Mouse (Mus musculus) MEL (cell line): ENCODE data around the gene Rora.

Source experiments
- CTCF ChIP-seq, 3 experiments: IDR thresholded peaks in 2 of 3; conservative IDR thresholded peaks in 1 of 3; 2 replicates each; pipeline ENCODE4 v1.5.1; 2011 to 2012; ENCODE audit warnings: low read length in 3 of 3, low read depth in 2 of 3, mild to moderate bottlenecking in 2 of 3, improper control_type of control experiment in 1 of 3, inconsistent platforms in 1 of 3, mixed read lengths in 1 of 3, moderate library complexity in 1 of 3; ENCODE audit not compliant: control insufficient read depth in 1 of 3, insufficient read depth in 1 of 3, poor library complexity in 1 of 3, severe bottlenecking in 1 of 3
- ELF1 ChIP-seq: IDR thresholded peaks from 2 replicates; pipeline ENCODE4 v1.6.1; 2014; ENCODE audit warnings: low read depth, mild to moderate bottlenecking, inconsistent platforms, low read length, improper control_type of control experiment, moderate library complexity
- ZKSCAN1 ChIP-seq: IDR thresholded peaks from 2 replicates; pipeline ENCODE4 v1.6.1; 2012; ENCODE audit warnings: low read depth, mild to moderate bottlenecking, inconsistent platforms, low read length, improper control_type of control experiment, moderate library complexity

- TF ChIP-seq ELF1 (no peak), ZKSCAN1 (no peak), CTCF (IDR thresholded peaks at IDR 0.05 in 2 of 3, conservative IDR thresholded peaks at IDR 0.05 in 1 of 3; ENCODE audit: control insufficient read depth in 1 of 3, insufficient read depth in 1 of 3, low read depth in 2 of 3, low read length in 3 of 3, poor library complexity in 1 of 3, severe bottlenecking in 1 of 3) (no peak)
Measured at GRCm38 (mm10) chr9:68617116-68617515, 36.5 kb upstream of the Rora start.
